Mouse (Mus musculus) stomach, postnatal 0 days (tissue): Measurements from ENCODE around the gene Rfx5. TPM values are rescaled to one million over a fixed set of nuclear protein-coding genes. Genes with fewer than 3 reads are reported as not detected.
"Not testable (repeated sequence)": the region's sequence is repeated elsewhere in the genome, so short reads cannot be mapped to it uniquely, and the experiment has no call there.

Experiments used
- ATAC-seq: fragments of 200-750 bp; cut with Nextera tagmentation; 2 replicates; pipeline ENCODE4 v1.8.0; 2017; ENCODE audit not compliant: low FRiP score, low TSS enrichment
- DNase-seq: peaks from one replicate; pipeline ENCODE4 v3.0.0-alpha.2; 2016; ENCODE audit warnings: low spot score
- H3K27ac ChIP-seq: fragments of 300-500 bp; sonication (generic); replicated peaks from 2 replicates; pipeline ENCODE4 v1.5.1; 2014; ENCODE audit warnings: mild to moderate bottlenecking, control low read depth
- H3K27me3 ChIP-seq: fragments of 300-500 bp; sonication (generic); 2 replicates; pipeline ENCODE4 v1.6.1; 2014; ENCODE audit warnings: low read length; ENCODE audit not compliant: control insufficient read depth, insufficient read depth
- H3K36me3 ChIP-seq: fragments of 300-500 bp; sonication (generic); 2 replicates; pipeline ENCODE4 v1.6.1; 2014; ENCODE audit warnings: low read length, mixed read lengths; ENCODE audit not compliant: control insufficient read depth, insufficient read depth
- H3K4me1 ChIP-seq: fragments of 300-500 bp; sonication (generic); replicated peaks from 2 replicates; pipeline ENCODE4 v1.6.1; 2014; ENCODE audit warnings: antibody characterized with exemption; ENCODE audit not compliant: control insufficient read depth, insufficient read depth
- H3K4me2 ChIP-seq: fragments of 300-500 bp; sonication (generic); replicated peaks from 2 replicates; pipeline ENCODE4 v1.6.1; 2014; ENCODE audit warnings: low read depth, mild to moderate bottlenecking, control low read depth, moderate library complexity
- H3K4me3 ChIP-seq: fragments of 300-500 bp; sonication (generic); 2 replicates; pipeline ENCODE4 v1.5.1; 2014; ENCODE audit warnings: low read depth, low read length, control low read depth
- H3K9ac ChIP-seq: fragments of 300-500 bp; sonication (generic); 2 replicates; pipeline ENCODE4 v1.6.1; 2014; ENCODE audit warnings: mild to moderate bottlenecking, low read length, control low read depth, mixed read lengths
- H3K9me3 ChIP-seq: fragments of 300-500 bp; sonication (generic); 2 replicates; pipeline ENCODE4 v1.6.1; 2016; ENCODE audit warnings: low read length; ENCODE audit not compliant: control insufficient read depth
- CTCF ChIP-seq: IDR thresholded peaks from 2 replicates; pipeline ENCODE4 v1.5.1; 2016; ENCODE audit warnings: antibody characterized with exemption, low read depth, mild to moderate bottlenecking, moderate library complexity
- EP300 ChIP-seq: optimal IDR thresholded peaks from 2 replicates; pipeline ENCODE3; 2016; ENCODE audit warnings: antibody characterized with exemption
- WGBS: fragments of 180-500 bp; shearing (Covaris S2); extraction: QIAGEN DNeasy Blood & Tissue Kit; methylation state at CpG from one replicate; pipeline ENCODE4 v1.1.7; 2014; 5-methylcytosine and 5-hydroxymethylcytosine counted together
- polyA plus RNA-seq: library from polyadenylated mRNA; unstranded; fragments of >200 nt; fragmentation: Nextera tagmentation; extraction: Ambion mirVana; gene quantifications from 2 replicates; pipeline ENCODE4 v1.2.1, GENCODE M21; 2015

Rfx5 gene
- polyA plus RNA-seq, 1 experiment from 2014 or later = 3.0 TPM

- 38% methylated on average over 7 of the region's 7 CpGs for WGBS
- H3K27ac ChIP-seq = peak overlapping the region; percentile 70
- not testable (repeated sequence) for ATAC-seq, H3K27me3 ChIP-seq, H3K4me2 ChIP-seq, H3K4me3 ChIP-seq, H3K9me3 ChIP-seq, H3K9ac ChIP-seq, H3K36me3 ChIP-seq, DNase-seq, H3K4me1 ChIP-seq
Measured at GRCm38 (mm10) chr3:94930386-94931266, 23.2 kb upstream of the Rfx5 start.

DNA sequence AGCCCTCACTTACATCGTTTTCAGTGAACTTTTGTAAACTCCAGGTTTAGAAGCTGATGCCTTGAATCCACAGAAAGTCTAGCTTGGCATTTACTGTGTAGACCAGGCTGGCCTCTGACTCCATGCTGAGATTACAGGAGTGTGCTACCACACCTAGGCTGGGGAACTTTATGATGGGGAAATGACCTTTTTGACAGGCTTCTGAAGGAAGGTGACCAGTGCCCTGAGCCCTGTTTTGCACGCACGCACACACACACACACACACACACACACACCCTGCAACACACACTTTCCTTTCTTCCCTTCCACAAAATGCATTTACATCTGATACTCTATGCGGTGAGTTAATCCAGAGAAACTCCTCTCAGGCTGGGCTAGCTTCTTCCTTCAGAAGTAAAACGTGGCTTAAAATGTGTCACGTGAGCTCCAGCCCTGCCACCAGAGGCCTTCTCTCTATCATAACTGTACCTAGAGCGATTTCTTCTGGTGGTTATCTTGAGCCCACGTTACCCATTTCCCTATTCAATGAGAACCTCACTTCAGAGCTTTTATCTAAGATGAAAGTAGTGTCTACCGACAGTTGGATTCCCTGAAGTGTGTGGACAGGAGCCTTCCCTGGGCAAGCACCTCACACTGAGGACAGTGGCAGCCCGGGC, 22.3 kb upstream of the Rfx5 start:
- peak overlapping the region; percentile 1 for H3K27ac ChIP-seq
- H3K9ac ChIP-seq, ATAC-seq, H3K9me3 ChIP-seq, DNase-seq, H3K4me3 ChIP-seq, H3K4me1 ChIP-seq, H3K27me3 ChIP-seq, H3K36me3 ChIP-seq, H3K4me2 ChIP-seq: not testable (repeated sequence)
- 71% methylated on average over 10 of the region's 10 CpGs for WGBS

- not testable (repeated sequence) for DNase-seq, ATAC-seq, H3K4me1 ChIP-seq, H3K4me2 ChIP-seq, H3K9ac ChIP-seq, H3K4me3 ChIP-seq, H3K27me3 ChIP-seq, H3K9me3 ChIP-seq, H3K36me3 ChIP-seq
- peak overlapping the region; percentile 69 for H3K27ac ChIP-seq
- 20% methylated on average over 2 of the region's 2 CpGs for WGBS
Measured at GRCm38 (mm10) chr3:94932279-94932678, 21.6 kb upstream of the Rfx5 start.

GRCm38 (mm10) chr3:94932809-94933564, 20.9 kb upstream of the Rfx5 start, which contains the start of gene Selenbp1:
Selenbp1 (plus strand) TSS chr3:94933056.
- Histone ChIP-seq H3K4me2 (peak within 1 kb of the TSS; percentile 54), H3K9me3 (no peaks in the 10 kb centered on the region), H3K9ac (peak within 1 kb of the TSS; percentile 41; the same call in 1 of the 2 replicates), H3K36me3 (no peaks in the 10 kb centered on the region), H3K4me3 (peak within 1 kb of the TSS; percentile 36), H3K4me1 (0 out of 2 replicates have a peak, but pooled peaks cover 3% of the 10 kb centered on the region), H3K27me3 (no peaks in the 10 kb centered on the region), H3K27ac (peak within 1 kb of the TSS; percentile 91)
- DNase-seq = peak; percentile 95
- peak; percentile 91 for ATAC-seq
- TF ChIP-seq EP300 (no peak), CTCF (no peak)
- 2% methylated on average over 16 of the region's 16 CpGs for WGBS

DNA sequence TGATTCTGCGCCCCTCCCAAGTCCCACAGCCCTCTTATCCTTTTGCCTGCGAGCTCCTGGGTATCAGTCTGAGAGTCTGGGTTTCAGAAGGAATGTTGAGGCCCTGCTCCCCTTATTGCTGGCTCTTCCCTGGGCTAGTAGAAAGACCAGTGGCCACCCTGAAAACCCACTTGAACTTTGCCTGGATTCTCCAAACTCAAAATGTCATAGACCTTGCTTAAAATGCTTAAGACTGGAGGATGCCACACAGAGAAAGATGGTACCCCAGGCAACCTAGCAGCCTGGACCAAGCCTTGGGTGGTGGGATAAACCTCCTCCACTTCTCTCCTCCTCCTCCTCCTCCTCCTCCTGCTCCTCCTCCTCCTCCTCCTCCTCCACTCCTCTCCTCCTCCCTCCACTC, 20.3 kb upstream of the Rfx5 start:
- H3K27ac ChIP-seq = peak overlapping the region; percentile 91
- H3K4me2 ChIP-seq = peak overlapping the region; percentile 54
- peak overlapping the region; percentile 36 for H3K4me3 ChIP-seq

GRCm38 (mm10) chr3:94934564-94934963, 19.3 kb upstream of the Rfx5 start:
- H3K4me3 ChIP-seq, ATAC-seq, DNase-seq, H3K36me3 ChIP-seq, H3K27ac ChIP-seq, H3K27me3 ChIP-seq, H3K4me1 ChIP-seq, H3K9me3 ChIP-seq, H3K4me2 ChIP-seq, H3K9ac ChIP-seq: not testable (repeated sequence)
- 97% methylated on average over 3 of the region's 3 CpGs for WGBS

More for the DNA sequence above, 20.3 kb upstream of the Rfx5 start:
- no CpG with 5 or more reads among the region's 2 CpGs for WGBS
- H3K27me3 ChIP-seq, H3K4me1 ChIP-seq, ATAC-seq, DNase-seq, H3K36me3 ChIP-seq, H3K9ac ChIP-seq, H3K9me3 ChIP-seq: not testable (repeated sequence)

- DNase-seq = peak; percentile 39
- H3K9me3 ChIP-seq, H3K36me3 ChIP-seq, H3K4me2 ChIP-seq, H3K4me3 ChIP-seq, H3K27me3 ChIP-seq, ATAC-seq, H3K4me1 ChIP-seq, H3K27ac ChIP-seq, H3K9ac ChIP-seq: not testable (repeated sequence)
- 64% methylated on average over 3 of the region's 3 CpGs for WGBS
Measured at GRCm38 (mm10) chr3:94935332-94935731, 18.5 kb upstream of the Rfx5 start.

- WGBS = 90% methylated on average over 5 of the region's 5 CpGs
- not testable (repeated sequence) for ATAC-seq, H3K36me3 ChIP-seq, H3K9ac ChIP-seq, H3K4me1 ChIP-seq, H3K27ac ChIP-seq, DNase-seq, H3K4me2 ChIP-seq, H3K4me3 ChIP-seq, H3K9me3 ChIP-seq, H3K27me3 ChIP-seq
Measured at GRCm38 (mm10) chr3:94936147-94936546, 17.7 kb upstream of the Rfx5 start.
